Mouse (Mus musculus): ENCODE data around the gene Gcm1.

Gcm1 gene

DNA sequence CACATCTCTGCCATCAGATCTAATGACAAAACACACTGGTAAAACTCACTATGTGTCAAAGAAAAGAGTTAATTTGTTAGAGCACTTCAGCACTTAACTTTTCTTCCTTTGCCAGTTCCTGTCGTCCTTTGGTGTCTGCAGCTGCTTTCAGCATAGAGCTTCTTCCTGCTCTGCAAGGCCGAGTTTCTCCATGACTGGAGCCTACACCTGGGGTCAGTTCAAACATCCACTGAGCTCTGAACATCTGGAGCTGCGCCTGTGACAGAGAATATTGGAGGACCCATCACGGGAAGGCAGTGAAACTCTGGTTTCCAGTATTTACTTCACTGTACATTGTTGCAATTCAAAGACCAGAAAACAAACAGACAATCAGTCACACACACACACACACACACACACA is 49.7 kb downstream of the Gcm1 start:
- DNase-seq (ENCODE audit: low spot score in 2 of 2) = no peak

DNA sequence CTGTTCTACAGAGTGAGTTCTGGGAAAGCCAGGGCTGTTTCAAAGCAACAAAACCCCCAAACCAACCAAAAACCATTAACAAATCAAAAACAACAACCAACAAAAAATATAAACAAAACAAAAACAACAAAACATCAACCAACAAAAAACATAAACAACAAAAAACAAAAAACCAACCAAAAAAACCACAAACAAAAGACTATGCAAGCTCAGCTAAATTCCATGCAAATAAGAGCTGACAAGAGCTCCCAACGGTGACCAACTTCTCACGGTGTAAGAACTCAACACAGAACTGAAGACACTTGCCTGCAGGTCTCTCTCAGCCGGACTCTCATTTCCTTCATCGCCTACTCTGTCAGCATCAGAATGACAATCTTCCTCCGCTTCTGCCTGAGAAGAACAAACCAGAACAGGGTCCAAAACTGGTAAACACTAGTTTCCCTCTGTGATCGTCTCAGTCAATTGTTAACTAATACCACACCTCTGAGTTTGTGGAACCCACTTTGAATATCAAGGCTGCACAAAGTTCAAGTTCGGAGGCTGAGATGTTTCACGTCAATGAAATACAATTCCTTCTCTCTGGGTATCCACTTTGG is 52.3 kb downstream of the Gcm1 start:
- DNase-seq (ENCODE audit: low spot score in 2 of 2) = no peak

DNA sequence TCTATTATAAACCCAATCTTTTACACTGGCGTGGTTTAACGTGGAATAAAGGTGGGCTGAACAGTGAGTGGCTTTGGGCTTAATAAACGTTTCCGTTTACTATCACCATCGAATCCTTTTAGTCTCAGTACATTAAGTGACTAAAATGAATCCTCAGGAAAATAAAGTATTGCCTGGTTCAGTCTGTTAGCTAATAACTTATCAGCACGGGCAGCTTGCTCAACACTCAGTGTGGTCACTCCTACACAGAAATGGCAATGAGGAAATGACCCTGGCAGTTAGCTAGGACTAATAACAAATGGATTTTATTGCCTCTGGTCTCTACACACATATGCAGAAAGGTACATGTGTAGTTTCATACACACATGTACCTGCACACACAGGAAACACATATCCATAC is 53.2 kb downstream of the Gcm1 start:
- no peak for DNase-seq (ENCODE audit: low spot score in 2 of 2)

DNA sequence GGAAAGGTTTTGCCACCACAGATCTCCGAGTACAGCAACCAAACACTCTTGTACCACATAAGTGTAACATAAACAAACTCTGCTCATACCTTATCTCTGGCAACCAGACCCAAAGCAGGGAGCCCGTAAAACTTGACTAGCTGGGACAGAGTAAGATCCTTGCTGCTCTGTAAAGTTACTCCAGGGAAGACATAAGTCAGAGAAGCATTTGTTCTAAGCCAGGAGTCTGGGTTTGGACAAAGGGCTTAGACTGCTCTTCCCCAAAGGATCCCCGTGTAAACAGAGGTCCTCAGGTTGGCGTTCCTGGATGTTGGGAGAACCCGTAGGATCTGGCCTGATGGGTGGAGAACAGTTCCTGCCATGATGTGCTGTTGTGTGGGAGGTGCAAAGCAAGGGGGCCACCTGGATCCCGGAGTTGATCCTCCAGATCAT is 53.8 kb downstream of the Gcm1 start:
- no peak for DNase-seq (ENCODE audit: low spot score in 2 of 2)

DNA sequence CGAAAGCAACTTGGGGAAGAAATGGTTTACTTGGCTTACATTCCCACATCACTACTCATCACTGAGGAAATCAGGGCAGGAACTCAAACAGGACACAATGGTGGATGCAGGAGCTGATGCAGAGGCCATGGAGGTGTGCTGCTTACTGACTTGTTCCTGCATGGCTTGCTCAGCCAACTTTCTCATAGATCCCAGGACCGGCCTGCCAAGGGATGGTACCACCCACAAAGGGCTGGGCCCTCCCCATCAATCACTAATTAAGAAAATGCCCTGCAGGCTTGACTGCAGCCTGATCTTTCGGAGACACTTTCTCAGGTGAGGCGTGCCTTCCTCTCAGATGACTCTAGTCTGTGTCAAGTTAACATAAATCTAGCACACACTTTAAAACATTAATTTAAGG is 55.1 kb downstream of the Gcm1 start:
- no peak for DNase-seq (ENCODE audit: low spot score in 2 of 2)

DNA sequence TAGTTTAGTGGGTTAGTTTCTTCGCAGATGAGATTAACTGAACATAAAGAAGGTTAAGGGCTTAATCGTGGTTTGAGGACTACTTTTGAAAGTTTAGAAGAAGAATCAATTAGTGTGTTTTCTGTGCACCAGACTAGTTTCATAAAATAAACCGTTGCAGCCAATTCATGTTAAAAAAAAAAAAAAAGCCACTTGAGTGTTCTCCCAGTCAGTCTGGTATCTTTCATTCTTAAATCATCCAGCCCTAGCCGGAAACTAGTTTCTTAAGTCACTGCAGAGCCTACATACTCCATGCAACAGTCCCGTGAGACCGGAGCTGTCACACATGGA is 55.8 kb downstream of the Gcm1 start:
- no peak for DNase-seq (ENCODE audit: low spot score in 2 of 2)

DNA sequence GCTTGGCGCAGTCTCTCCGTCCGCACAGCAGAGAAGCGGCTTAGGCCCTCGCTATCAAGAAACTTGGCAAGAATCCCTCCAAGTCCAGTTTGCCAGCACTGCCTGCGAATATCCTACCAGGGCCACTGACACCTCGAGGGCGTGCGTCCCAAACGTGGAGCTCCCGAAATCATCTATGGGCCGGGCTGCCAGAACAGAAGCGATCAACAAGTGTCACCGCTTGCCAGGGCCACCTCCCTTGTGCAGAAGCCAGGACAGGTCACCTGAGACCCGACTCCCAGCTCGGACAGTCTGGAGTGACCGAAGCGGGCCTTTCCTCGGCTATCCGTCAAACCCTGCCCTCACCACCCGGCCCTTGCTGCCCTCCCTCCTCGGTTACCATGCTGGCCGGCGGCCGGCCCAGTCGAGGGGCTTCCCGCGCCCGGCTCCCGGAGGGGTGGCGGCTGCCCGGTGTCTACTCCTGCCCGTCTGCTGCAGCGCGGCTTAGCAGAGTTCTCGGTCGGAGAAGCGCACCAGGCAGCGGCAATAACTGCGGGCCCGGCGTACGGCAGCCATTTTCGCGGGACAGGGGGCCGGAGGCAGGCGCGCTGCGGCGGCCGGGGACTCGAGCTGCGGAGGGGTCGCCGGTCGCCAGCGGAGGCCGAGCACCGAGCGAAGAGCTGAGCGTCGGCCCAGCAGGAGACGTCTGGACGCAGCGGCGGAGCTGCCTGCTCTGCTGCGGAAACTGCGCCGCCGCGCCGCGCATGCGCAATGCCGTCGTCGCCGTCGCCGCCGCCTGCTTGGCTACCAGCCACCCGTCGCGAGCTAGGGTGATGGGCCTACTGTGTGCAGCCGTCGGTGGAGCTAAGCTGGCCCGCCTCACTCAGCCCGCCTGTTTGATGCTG is 56.4 kb downstream of the Gcm1 start:
- peak; percentile 67 to 77 for DNase-seq (ENCODE audit: low spot score in 2 of 2)

DNA sequence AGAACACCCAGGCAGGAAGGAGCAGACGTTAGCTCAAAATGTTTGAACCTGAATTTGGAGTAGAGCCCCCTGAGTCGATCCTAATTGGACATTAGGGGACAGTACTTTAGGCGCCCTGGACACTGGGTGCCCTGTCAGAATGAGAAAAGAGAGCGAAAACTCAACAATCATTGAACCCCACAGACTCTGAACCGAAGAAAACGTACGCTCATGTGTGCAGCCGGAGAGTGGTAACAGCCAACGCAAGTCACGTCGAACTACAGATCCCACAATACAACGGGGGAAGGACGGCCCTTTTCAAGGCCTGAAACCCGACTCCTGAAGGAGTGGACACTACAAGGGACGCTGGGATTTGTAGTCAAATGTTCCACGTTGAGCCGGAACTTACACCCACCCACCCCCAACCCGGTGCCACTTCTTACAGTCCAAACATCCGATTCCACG is 57.1 kb downstream of the Gcm1 start, which contains the start of the genes Fbxo9 and Ick:
Gene Fbxo9, minus strand, starts transcription at position 270 of the 444 bp plus-strand sequence.
Gene Ick, plus strand, starts transcription at position 397 of the 444 bp plus-strand sequence.
- DNase-seq (ENCODE audit: low spot score in 2 of 2) = peak; percentile 65 to 86

DNA sequence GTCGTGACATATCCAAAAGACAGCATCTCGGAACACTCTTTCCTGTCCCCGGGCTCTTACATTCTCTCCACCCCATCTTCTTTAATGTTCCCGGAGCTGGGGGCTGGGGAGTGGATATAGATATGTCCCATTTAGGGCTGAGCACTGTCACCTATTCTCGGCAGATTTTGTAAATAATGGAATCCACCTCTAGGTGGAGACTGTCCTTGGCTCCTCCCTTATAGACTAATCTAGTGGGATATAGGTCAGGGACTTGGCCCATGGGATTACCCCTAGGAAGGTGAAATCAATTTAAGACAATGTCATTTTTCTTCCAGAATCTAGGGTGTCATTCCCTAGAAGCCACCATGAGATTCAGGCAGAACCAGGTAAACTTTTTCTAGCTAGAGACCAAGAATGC is 57.9 kb downstream of the Gcm1 start:
- no peak for DNase-seq (ENCODE audit: low spot score in 2 of 2)

DNA sequence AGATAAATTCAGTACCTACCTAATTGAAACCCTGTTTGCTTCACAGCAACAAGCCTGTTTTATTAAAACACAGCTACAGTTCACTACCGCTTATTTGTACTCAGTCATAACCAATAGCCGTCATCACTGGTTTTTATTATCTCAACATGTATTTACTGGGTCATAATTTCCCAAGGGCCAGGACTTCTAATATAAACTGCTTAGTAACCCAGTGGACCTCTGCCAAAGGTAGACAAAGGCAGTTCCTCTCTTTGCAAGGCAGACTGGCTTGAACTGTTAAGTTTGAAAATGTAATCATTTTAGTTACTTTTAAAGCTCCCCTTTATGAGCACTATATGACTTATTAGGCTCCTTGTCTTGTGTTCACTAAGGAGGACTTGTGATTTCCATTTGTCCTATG is 59.7 kb downstream of the Gcm1 start:
- DNase-seq (ENCODE audit: low spot score in 2 of 2) = no peak

DNA sequence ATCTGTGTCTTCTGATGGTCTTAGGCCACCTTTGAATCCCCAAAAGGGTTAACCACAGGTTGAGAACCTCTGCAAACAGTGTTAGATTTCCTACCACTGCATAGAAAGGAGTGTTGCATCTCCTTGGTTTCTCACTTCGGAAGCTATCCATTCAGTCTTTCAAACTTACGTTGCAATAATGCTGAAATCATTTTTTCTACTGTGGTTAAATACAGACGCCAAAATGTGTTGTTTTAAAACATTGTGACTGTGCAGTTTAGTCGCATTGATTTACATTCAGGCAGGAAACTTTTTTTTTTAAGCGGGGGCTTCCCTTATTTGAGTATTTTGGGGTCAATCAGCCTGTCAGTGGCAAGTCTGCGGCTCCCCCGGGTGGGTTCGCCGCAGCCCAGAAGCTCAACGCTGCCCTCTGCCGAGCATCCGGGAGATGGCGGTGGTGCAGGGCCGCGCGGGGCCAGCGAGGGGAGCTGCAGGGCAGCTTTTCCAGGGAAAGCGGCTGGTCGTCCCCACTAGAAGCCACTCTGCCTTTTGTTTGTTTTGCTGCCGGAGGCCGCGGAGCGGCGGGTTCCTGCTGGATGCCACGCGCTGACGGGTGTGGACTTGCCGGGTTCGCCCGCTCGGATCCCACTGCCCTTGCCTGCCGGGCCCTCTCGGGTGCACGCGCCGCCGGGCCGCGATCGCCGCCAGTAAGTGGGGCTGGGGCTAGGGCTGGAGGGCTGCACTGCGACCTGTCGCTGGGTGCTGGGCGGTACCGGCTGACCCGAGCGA is 61.2 kb downstream of the Gcm1 start:
- peak; percentile 89 to 95 for DNase-seq (ENCODE audit: low spot score in 2 of 2)

DNA sequence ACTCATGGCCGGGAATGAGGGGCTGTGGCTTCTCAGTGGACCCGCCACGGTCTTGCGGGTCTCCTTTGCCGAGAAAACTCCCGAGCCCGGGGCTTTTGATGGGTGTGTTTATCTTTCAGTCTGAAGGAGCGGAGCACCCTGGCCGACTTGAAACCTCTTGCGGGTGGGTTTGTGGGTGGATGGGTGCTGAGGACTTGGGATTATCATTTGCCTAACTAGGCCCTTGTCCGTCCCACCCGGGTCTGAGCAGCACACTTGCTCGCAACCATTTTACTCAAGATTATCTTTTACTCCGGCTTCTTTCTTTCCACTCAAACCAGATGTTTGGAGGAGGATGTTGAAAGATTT is 61.8 kb downstream of the Gcm1 start:
- no peak for DNase-seq (ENCODE audit: low spot score in 2 of 2)
